Mouse (Mus musculus): ENCODE measurements around the gene Gm28051.

- TF ChIP-seq ZC3H11A (IDR thresholded peaks at IDR 0.05; ENCODE audit: low read depth, low read length) (no peak), CTCF (conservative IDR thresholded peaks at IDR 0.05 in 1 of 2, IDR thresholded peaks at IDR 0.05 in 1 of 2; ENCODE audit: low read depth in 2 of 2, low read length in 2 of 2) (no peak), JUND (conservative IDR thresholded peaks at IDR 0.05; ENCODE audit: low read depth, low read length) (no peak), EP300 (IDR thresholded peaks at IDR 0.05; ENCODE audit: low read length) (no peak), USF1 (IDR thresholded peaks at IDR 0.05; ENCODE audit: low read depth, low read length) (no peak), CHD1 (IDR thresholded peaks at IDR 0.05; ENCODE audit: low read depth, low read length) (no peak), NELFE (IDR thresholded peaks at IDR 0.05; ENCODE audit: low read depth, low read length) (no peak), POLR2A (IDR thresholded peaks at IDR 0.05; ENCODE audit: low read depth, low read length) (no peak)
Measured at GRCm38 (mm10) chr12:102799528-102799927, 42.0 kb upstream of the Gm28051 start.
